Mouse (Mus musculus): ENCODE measurements around the gene Ggt6. TPM values are rescaled to one million over a fixed set of nuclear protein-coding genes. Genes with fewer than 3 reads are reported as not detected.

The Ggt6 gene
- polyA plus RNA-seq, 1 experiment from 2014 or later: not detected

Small RNA genes within 50 kb of the gene (microRNA-seq; reads per million reads assigned to microRNA genes)
- gene Mir6338: not detected

Other genes with a start within 250 kb of the Ggt6 start
- gene Gm43951, start 228.7 kb upstream of the Ggt6 start, polyA plus RNA-seq (2016; fragmentation: Nextera tagmentation; extraction: Ambion mirVana): 0.42 and 0.52 TPM in 2 replicates
- gene 4933427D14Rik, start 228.1 kb upstream of the Ggt6 start, polyA plus RNA-seq (2016; fragmentation: Nextera tagmentation; extraction: Ambion mirVana): 16.2 and 16.4 TPM in 2 replicates
- 172 and 176 TPM in 2 replicates for gene Txndc17, start 228.0 kb upstream of the Ggt6 start, polyA plus RNA-seq (2016; fragmentation: Nextera tagmentation; extraction: Ambion mirVana)
- gene Med31, start 219.9 kb upstream of the Ggt6 start, polyA plus RNA-seq (2016; fragmentation: Nextera tagmentation; extraction: Ambion mirVana): 44.8 and 47.1 TPM in 2 replicates
- 0.20 TPM in 1 of 2 replicates, not detected in the other for gene Slc13a5, start 168.3 kb upstream of the Ggt6 start, polyA plus RNA-seq (2016; fragmentation: Nextera tagmentation; extraction: Ambion mirVana)
- 2.6 and 2.9 TPM in 2 replicates for gene Xaf1, start 133.9 kb upstream of the Ggt6 start, polyA plus RNA-seq (2016; fragmentation: Nextera tagmentation; extraction: Ambion mirVana)
- not detected in 2 replicates for gene Fbxo39, start 121.1 kb upstream of the Ggt6 start, polyA plus RNA-seq (2016; fragmentation: Nextera tagmentation; extraction: Ambion mirVana)
- gene Tekt1, start 73.1 kb upstream of the Ggt6 start, polyA plus RNA-seq (2016; fragmentation: Nextera tagmentation; extraction: Ambion mirVana): 5.1 and 5.3 TPM in 2 replicates
- gene Smtnl2, start 23.8 kb upstream of the Ggt6 start, polyA plus RNA-seq (2016; fragmentation: Nextera tagmentation; extraction: Ambion mirVana): 10.6 and 12.5 TPM in 2 replicates
- 248 and 256 TPM in 2 replicates for gene Mybbp1a, start 5.8 kb downstream of the Ggt6 start, polyA plus RNA-seq (2016; fragmentation: Nextera tagmentation; extraction: Ambion mirVana)
- gene Spns2, start 54.4 kb downstream of the Ggt6 start, polyA plus RNA-seq (2016; fragmentation: Nextera tagmentation; extraction: Ambion mirVana): 2.0 and 3.0 TPM in 2 replicates
- gene Spns3, start 115.0 kb downstream of the Ggt6 start, polyA plus RNA-seq (2016; fragmentation: Nextera tagmentation; extraction: Ambion mirVana): 0.20 TPM in 1 of 2 replicates, not detected in the other
- gene Ube2g1, start 171.8 kb downstream of the Ggt6 start, polyA plus RNA-seq (2016; fragmentation: Nextera tagmentation; extraction: Ambion mirVana): 82.5 and 87.6 TPM in 2 replicates